Mouse (Mus musculus) CH12.LX (cell line): ENCODE data around the gene Rdm1.
A peak's percentile ranks its signal among the peaks of the same experiment; 100 is the strongest.
"Not testable (repeated sequence)": the region's sequence is repeated elsewhere in the genome, so short reads cannot be mapped to it uniquely, and the experiment has no call there.

Experiments used
- CTCF ChIP-seq, 2 experiments: IDR thresholded peaks in 1 of 2; conservative IDR thresholded peaks in 1 of 2; 2 replicates each; pipeline ENCODE4 v1.5.1; 2011 to 2012; ENCODE audit warnings: low read depth in 2 of 2, low read length in 2 of 2, improper control_type of control experiment in 1 of 2, inconsistent platforms in 1 of 2, mild to moderate bottlenecking in 1 of 2, moderate library complexity in 1 of 2
- EP300 ChIP-seq: IDR thresholded peaks from 2 replicates; pipeline ENCODE4 v1.6.1; 2011; ENCODE audit warnings: low read length, improper control_type of control experiment
- NELFE ChIP-seq: IDR thresholded peaks from 2 replicates; pipeline ENCODE4 v1.6.1; 2011; ENCODE audit warnings: low read depth, low read length, improper control_type of control experiment

DNA sequence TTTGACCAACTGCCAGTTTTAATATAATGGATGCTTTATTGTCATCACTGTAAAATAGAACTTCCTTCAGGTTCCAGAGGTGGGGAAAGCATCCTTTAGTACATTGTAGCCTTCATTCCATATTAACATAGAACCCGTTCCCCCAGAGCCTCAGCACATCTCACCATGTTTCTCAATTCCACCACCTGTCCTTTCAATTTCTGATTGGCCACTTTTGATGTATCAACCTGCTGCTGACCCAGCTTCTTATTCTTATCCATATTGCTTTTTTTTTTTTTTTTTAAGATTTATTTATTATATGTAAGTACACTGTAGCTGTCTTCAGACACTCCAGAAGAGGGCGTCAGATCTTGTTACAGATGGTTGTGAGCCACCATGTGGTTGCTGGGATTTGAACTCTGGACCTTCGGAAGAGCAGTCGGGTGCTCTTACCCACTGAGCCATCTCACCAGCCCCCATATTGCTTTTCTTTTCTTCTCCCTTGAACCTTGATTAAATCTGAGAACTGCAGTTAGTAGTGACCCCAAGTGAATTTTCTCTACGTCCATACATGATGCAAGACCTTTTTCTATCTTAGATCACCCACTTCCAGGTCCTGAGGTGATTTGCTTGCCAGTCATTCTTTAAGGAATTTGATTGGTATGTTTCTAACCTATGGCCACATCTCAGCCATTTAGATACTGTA is 1.9 kb downstream of the Rdm1 start:
- TF ChIP-seq CTCF (conservative IDR thresholded peaks at IDR 0.05 in 1 of 2, IDR thresholded peaks at IDR 0.05 in 1 of 2; ENCODE audit: low read depth in 2 of 2, low read length in 2 of 2), result peak in 1 of 2 experiments; percentile 13; a peak in 1 of 4 replicates
- TF ChIP-seq EP300, NELFE: not testable (repeated sequence)
